Mouse (Mus musculus): ENCODE results near the gene Pard3.

Pard3 gene

GRCm38 (mm10) chr8:127063551-127064360 lies at the start of gene Pard3:
Gene Pard3, plus strand, starts transcription at chr8:127063893.
- peak; percentile 81 for DNase-seq (ENCODE audit: low read depth, low spot score)

- DNase-seq (ENCODE audit: low read depth, low spot score) = no peak
Observed at GRCm38 (mm10) chr8:127021830-127022229, 41.9 kb upstream of the Pard3 start.

GRCm38 (mm10) chr8:127025256-127025717 lies 38.4 kb upstream of the Pard3 start:
- no peak for DNase-seq (ENCODE audit: low read depth, low spot score)

- DNase-seq (ENCODE audit: low read depth, low spot score) = no peak
Observed at GRCm38 (mm10) chr8:127025775-127026174, 37.9 kb upstream of the Pard3 start.

- DNase-seq (ENCODE audit: low read depth, low spot score) = no peak
Observed at GRCm38 (mm10) chr8:127031476-127031875, 32.2 kb upstream of the Pard3 start.

- no peak for DNase-seq (ENCODE audit: low read depth, low spot score)
Observed at GRCm38 (mm10) chr8:127038928-127039327, 24.8 kb upstream of the Pard3 start.

GRCm38 (mm10) chr8:127049996-127050395 lies 13.7 kb upstream of the Pard3 start:
- no peak for DNase-seq (ENCODE audit: low read depth, low spot score)

GRCm38 (mm10) chr8:127052132-127052531 lies 11.6 kb upstream of the Pard3 start:
- DNase-seq (ENCODE audit: low read depth, low spot score) = no peak

GRCm38 (mm10) chr8:127055081-127055480 lies 8.6 kb upstream of the Pard3 start:
- no peak for DNase-seq (ENCODE audit: low read depth, low spot score)

- DNase-seq (ENCODE audit: low read depth, low spot score) = no peak
Observed at GRCm38 (mm10) chr8:127058759-127059158, 4.9 kb upstream of the Pard3 start.

- no peak for DNase-seq (ENCODE audit: low read depth, low spot score)
Observed at GRCm38 (mm10) chr8:127059826-127060225, 3.9 kb upstream of the Pard3 start.

- DNase-seq (ENCODE audit: low read depth, low spot score) = peak; percentile 54
Observed at GRCm38 (mm10) chr8:127064361-127065112, 844 bp downstream of the Pard3 start.

GRCm38 (mm10) chr8:127065113-127065473 lies 1.4 kb downstream of the Pard3 start:
- no peak for DNase-seq (ENCODE audit: low read depth, low spot score)

- DNase-seq (ENCODE audit: low read depth, low spot score) = no peak
Observed at GRCm38 (mm10) chr8:127065791-127066190, 2.1 kb downstream of the Pard3 start.

- DNase-seq (ENCODE audit: low read depth, low spot score) = no peak
Observed at GRCm38 (mm10) chr8:127066501-127066900, 2.8 kb downstream of the Pard3 start.

- DNase-seq (ENCODE audit: low read depth, low spot score) = no peak
Observed at GRCm38 (mm10) chr8:127068719-127069118, 5.0 kb downstream of the Pard3 start.

GRCm38 (mm10) chr8:127070225-127070624 lies 6.5 kb downstream of the Pard3 start:
- DNase-seq (ENCODE audit: low read depth, low spot score) = no peak

- no peak for DNase-seq (ENCODE audit: low read depth, low spot score)
Observed at GRCm38 (mm10) chr8:127073052-127073618, 9.4 kb downstream of the Pard3 start.

GRCm38 (mm10) chr8:127076511-127076910 lies 12.8 kb downstream of the Pard3 start:
- DNase-seq (ENCODE audit: low read depth, low spot score) = no peak

GRCm38 (mm10) chr8:127079244-127079805 lies 15.6 kb downstream of the Pard3 start:
- DNase-seq (ENCODE audit: low read depth, low spot score) = no peak

- no peak for DNase-seq (ENCODE audit: low read depth, low spot score)
Observed at GRCm38 (mm10) chr8:127081297-127081696, 17.6 kb downstream of the Pard3 start.

GRCm38 (mm10) chr8:127082486-127082885 lies 18.8 kb downstream of the Pard3 start:
- no peak for DNase-seq (ENCODE audit: low read depth, low spot score)

All from ES-CJ7 (cell line).